Mouse (Mus musculus) frontal cortex, adult (tissue): ENCODE results near the gene Efcab2.

Source experiments
- ATAC-seq: cut with Nextera tagmentation; 2 replicates; pipeline ENCODE4 v1.9.2; 2017; ENCODE audit warnings: mild to moderate bottlenecking, moderate library complexity, mixed read lengths; ENCODE audit not compliant: low TSS enrichment

Efcab2 gene

GRCm38 (mm10) chr1:178483854-178484253 is 78.0 kb downstream of the Efcab2 start:
- ATAC-seq, result no peak

- ATAC-seq, result no peak
Measured at GRCm38 (mm10) chr1:178485138-178485867, 79.4 kb downstream of the Efcab2 start.

- no peak for ATAC-seq
Measured at GRCm38 (mm10) chr1:178485868-178486220, 80.0 kb downstream of the Efcab2 start.

- ATAC-seq, result peak; percentile 87
Measured at GRCm38 (mm10) chr1:178486828-178487227, 80.9 kb downstream of the Efcab2 start.

GRCm38 (mm10) chr1:178489127-178489526 is 83.2 kb downstream of the Efcab2 start:
- ATAC-seq, result no peak

GRCm38 (mm10) chr1:178491733-178492132 is 85.8 kb downstream of the Efcab2 start:
- no peak for ATAC-seq

GRCm38 (mm10) chr1:178492493-178492892 is 86.6 kb downstream of the Efcab2 start:
- ATAC-seq, result no peak

- no peak for ATAC-seq
Measured at GRCm38 (mm10) chr1:178496186-178496585, 90.3 kb downstream of the Efcab2 start.

- no peak for ATAC-seq
Measured at GRCm38 (mm10) chr1:178496841-178497240, 91.0 kb downstream of the Efcab2 start.

GRCm38 (mm10) chr1:178506938-178507337 is 101.1 kb downstream of the Efcab2 start:
- no peak for ATAC-seq

- ATAC-seq, result no peak
Measured at GRCm38 (mm10) chr1:178512323-178513031, 106.6 kb downstream of the Efcab2 start.

- no peak for ATAC-seq
Measured at GRCm38 (mm10) chr1:178513954-178514353, 108.1 kb downstream of the Efcab2 start.

- ATAC-seq, result no peak
Measured at GRCm38 (mm10) chr1:178515839-178516238, 110.0 kb downstream of the Efcab2 start.

GRCm38 (mm10) chr1:178522389-178522788 is 116.5 kb downstream of the Efcab2 start:
- ATAC-seq, result no peak

- ATAC-seq, result no peak
Measured at GRCm38 (mm10) chr1:178523152-178523551, 117.3 kb downstream of the Efcab2 start.

- peak; percentile 41 for ATAC-seq
Measured at GRCm38 (mm10) chr1:178527185-178527546, 121.3 kb downstream of the Efcab2 start.

GRCm38 (mm10) chr1:178527547-178528361 is 121.9 kb downstream of the Efcab2 start:
- peak; percentile 22 for ATAC-seq

GRCm38 (mm10) chr1:178528431-178529351 is 122.8 kb downstream of the Efcab2 start, which contains the start of gene Kif26b:
TSS of gene Kif26b (plus strand) at chr1:178529125.
- peak; percentile 45 for ATAC-seq

GRCm38 (mm10) chr1:178529512-178530300 is 123.8 kb downstream of the Efcab2 start:
- ATAC-seq, result no peak

- peak; percentile 71 for ATAC-seq
Measured at GRCm38 (mm10) chr1:178530301-178531078, 124.6 kb downstream of the Efcab2 start.
